In the genomic region with DNA sequence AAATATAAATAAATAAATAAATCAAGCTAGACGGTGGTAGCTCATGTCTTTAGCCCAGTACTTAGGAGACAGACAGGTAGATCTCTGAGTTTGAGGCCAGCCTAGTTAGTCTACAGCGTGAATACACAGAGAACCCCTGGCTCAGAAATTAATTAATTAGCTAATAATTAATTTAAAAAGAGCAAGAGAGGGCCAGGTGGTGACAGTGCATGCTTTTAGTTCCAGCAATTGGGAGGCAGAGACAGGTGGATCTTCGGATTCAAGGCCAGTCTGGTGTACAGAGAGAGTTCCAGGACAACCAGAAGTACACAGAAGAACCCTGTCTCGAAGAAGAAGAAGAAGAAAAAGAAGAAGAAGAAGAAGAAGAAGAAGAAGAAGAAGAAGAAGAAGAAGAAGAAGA, we compare ENCODE assay signal across 5 mouse cellular contexts. TPM values are rescaled to one million over a fixed set of nuclear protein-coding genes. Genes with fewer than 3 reads are reported as not detected.
DNase-seq lines count a peak whose midpoint lies in the region; TF ChIP-seq lines count a peak whose summit lies in the region.
"Not testable (repeated sequence)": the region's sequence is repeated elsewhere in the genome, so short reads cannot be mapped to it uniquely, and the experiment has no call there.

No protein-coding gene starts in this region.

- TF ChIP-seq EP300 in MEL (IDR thresholded peaks at IDR 0.05; ENCODE audit: low read depth in 1 of 2, low read length in 2 of 2): not testable (repeated sequence)

- H3K9ac ChIP-seq in MEL (ENCODE audit: control insufficient read depth, low read depth, low read length, poor library complexity, severe bottlenecking); liver, adult 2 months (ENCODE audit: low read depth, low read length): not testable (repeated sequence)

- not testable (repeated sequence) for TF ChIP-seq RAD21 in MEL (IDR thresholded peaks at IDR 0.05; ENCODE audit: low read depth, low read length)

- not testable (repeated sequence) for TF ChIP-seq POLR2A in MEL (IDR thresholded peaks at IDR 0.05; ENCODE audit: control insufficient read depth in 1 of 2, insufficient read depth in 1 of 2, low read depth in 1 of 2, low read length in 2 of 2, poor library complexity in 1 of 2); kidney, adult 2 months (IDR thresholded peaks at IDR 0.05; ENCODE audit: low read depth, low read length); liver, adult 2 months (IDR thresholded peaks at IDR 0.05; ENCODE audit: extremely low read depth, insufficient read depth, low read length)

- H3K36me3 ChIP-seq in MEL (ENCODE audit: control insufficient read depth in 1 of 2, insufficient read depth in 2 of 2, low read length in 2 of 2): peaks cover 0 to 27% of the 10 kb centered on the region in 2 experiments; a peak in 2 of 4 replicates
- H3K36me3 ChIP-seq in kidney, adult 2 months (ENCODE audit: control insufficient read depth, insufficient read depth, low read length); liver, adult 2 months (ENCODE audit: control insufficient read depth, insufficient read depth, low read length): not testable (repeated sequence)

- peaks cover 18 to 44% of the 10 kb centered on the region in 2 experiments for H3K4me1 ChIP-seq in MEL (ENCODE audit: control insufficient read depth in 1 of 2, insufficient read depth in 2 of 2, low read length in 2 of 2)
- H3K4me1 ChIP-seq in kidney, adult 2 months (ENCODE audit: control insufficient read depth, insufficient read depth, low read length): peaks cover 26% of the 10 kb centered on the region
- H3K4me1 ChIP-seq in liver, adult 2 months (ENCODE audit: control insufficient read depth, insufficient read depth, low read length): not testable (repeated sequence)

- not testable (repeated sequence) for H3K79me2 ChIP-seq in MEL (ENCODE audit: control insufficient read depth, insufficient read depth, low read length, poor library complexity); liver, adult 2 months (ENCODE audit: control insufficient read depth, insufficient read depth, low read length)

- not testable (repeated sequence) for TF ChIP-seq CTCF in MEL (IDR thresholded peaks at IDR 0.05 in 2 of 3, conservative IDR thresholded peaks at IDR 0.05 in 1 of 3; ENCODE audit: control insufficient read depth in 1 of 3, insufficient read depth in 1 of 3, low read depth in 2 of 3, low read length in 3 of 3, poor library complexity in 1 of 3, severe bottlenecking in 1 of 3); kidney, adult 2 months (conservative IDR thresholded peaks at IDR 0.05; ENCODE audit: insufficient read depth, insufficient read length, low read depth, low read length); liver, adult 2 months (IDR thresholded peaks at IDR 0.05; ENCODE audit: low read depth, low read length)

- not testable (repeated sequence) for H3K9me3 ChIP-seq in MEL (replicated peaks; ENCODE audit: insufficient read depth, low read length)

- H3K27ac ChIP-seq in MEL (ENCODE audit: control insufficient read depth, low read depth, low read length); kidney, adult 2 months (ENCODE audit: insufficient read depth, low read depth, low read length); liver, adult 2 months (replicated peaks; ENCODE audit: insufficient read depth, low read depth, low read length): not testable (repeated sequence)

- not testable (repeated sequence) for H3K27me3 ChIP-seq in MEL (ENCODE audit: control insufficient read depth in 1 of 2, insufficient read depth in 2 of 2, low read length in 2 of 2); kidney, adult 2 months (replicated peaks; ENCODE audit: control insufficient read depth, insufficient read depth, low read length); liver, adult 2 months (ENCODE audit: control insufficient read depth, insufficient read depth, low read length)

- H3K4me3 ChIP-seq in MEL (ENCODE audit: control insufficient read depth in 1 of 2, insufficient read depth in 1 of 2, low read depth in 2 of 2, low read length in 2 of 2); kidney, adult 2 months (ENCODE audit: insufficient read depth, low read depth, low read length); liver, adult 2 months (ENCODE audit: insufficient read depth, low read depth, low read length): not testable (repeated sequence)

- DNase-seq in MEL (ENCODE audit: low read depth, low spot score): not testable (repeated sequence)
- DNase-seq in kidney, adult 2 months: peak; percentile 66
- peak; percentile 69 for DNase-seq in kidney, adult 9 months
- DNase-seq in kidney, postnatal 36 days: peak; percentile 37 to 44
- peak; percentile 64 for DNase-seq in liver, adult 2 months (ENCODE audit: extremely low read depth, low read depth, low spot score)

- 54% methylated on average over 4 of the region's 4 CpGs for WGBS in kidney, adult 2 months
- WGBS in liver, adult 2 months: 42% methylated on average over 4 of the region's 4 CpGs

TF ChIP-seq in MEL, 35 proteins besides CTCF, POLR2A, EP300 and RAD21:
- 0 out of 2 replicates have a peak, but pooled peaks have one; percentile 19 for TF ChIP-seq MAZ (IDR thresholded peaks at IDR 0.05; ENCODE audit: low read depth, low read length)
TF ChIP-seq in MEL: peak in this region for 1; not testable (repeated sequence) for 34.

RNA-seq across cellular contexts. Expression of a gene that starts 3.9 kb away (rescaled TPM):
- total RNA-seq in MEL (2012; rRNA removed): 109 and 179 TPM in 2 replicates
- 100 to 1,000 TPM in 1 of 2 experiments, not detected in 1; 365 TPM for polyA plus RNA-seq in MEL (2012; ENCODE audit: insufficient read depth in 1 of 2, insufficient read length in 2 of 2, low read depth in 1 of 2, low replicate concordance in 2 of 2, missing spikeins in 1 of 2)
- 785 and 803 TPM in 2 replicates for polyA plus RNA-seq in kidney, adult 2 months (2012; rRNA removed)
- total RNA-seq in liver, adult 2 months (2014; rRNA removed): 631 and 642 TPM in 2 replicates
- polyA plus RNA-seq in liver, adult 2 months (2012; rRNA removed): 641 and 744 TPM in 2 replicates

RNA-seq across cellular contexts. Expression of a gene that starts 24.9 kb away (rescaled TPM):
- 9.5 and 10.0 TPM in 2 replicates for total RNA-seq in MEL (2012; rRNA removed)
- 10 to 100 TPM in 1 of 2 experiments, not detected in 1; 19.4 TPM for polyA plus RNA-seq in MEL (2012; ENCODE audit: insufficient read depth in 1 of 2, insufficient read length in 2 of 2, low read depth in 1 of 2, low replicate concordance in 2 of 2, missing spikeins in 1 of 2)
- polyA plus RNA-seq in kidney, adult 2 months (2012; rRNA removed): 10.3 and 12.8 TPM in 2 replicates
- 6.4 and 7.0 TPM in 2 replicates for total RNA-seq in liver, adult 2 months (2014; rRNA removed)
- polyA plus RNA-seq in liver, adult 2 months (2012; rRNA removed): 6.0 and 7.1 TPM in 2 replicates

RNA-seq across cellular contexts. Expression of a gene that starts 42.2 kb away (rescaled TPM):
- total RNA-seq in MEL (2012; rRNA removed): 890 and 977 TPM in 2 replicates
- 100 to 1,000 TPM; 826 to 964 TPM for polyA plus RNA-seq in MEL (2012; ENCODE audit: insufficient read depth in 1 of 2, insufficient read length in 2 of 2, low read depth in 1 of 2, low replicate concordance in 2 of 2, missing spikeins in 1 of 2)
- polyA plus RNA-seq in kidney, adult 2 months (2012; rRNA removed): 235 and 307 TPM in 2 replicates
- total RNA-seq in liver, adult 2 months (2014; rRNA removed): 246 and 264 TPM in 2 replicates
- 266 and 271 TPM in 2 replicates for polyA plus RNA-seq in liver, adult 2 months (2012; rRNA removed)

RNA-seq across cellular contexts. Expression of a gene that starts 45.6 kb away (rescaled TPM):
- total RNA-seq in MEL (2012; rRNA removed): 45.0 and 45.1 TPM in 2 replicates
- polyA plus RNA-seq in MEL (2012; ENCODE audit: insufficient read depth in 1 of 2, insufficient read length in 2 of 2, low read depth in 1 of 2, low replicate concordance in 2 of 2, missing spikeins in 1 of 2): 10 to 100 TPM in 1 of 2 experiments, not detected in 1; 56.7 TPM
- polyA plus RNA-seq in kidney, adult 2 months (2012; rRNA removed): 35.9 and 41.7 TPM in 2 replicates
- total RNA-seq in liver, adult 2 months (2014; rRNA removed): 26.5 and 30.8 TPM in 2 replicates
- 25.3 and 26.0 TPM in 2 replicates for polyA plus RNA-seq in liver, adult 2 months (2012; rRNA removed)
